Comparison of ENCODE assay signal across 19 mouse cellular contexts in the genomic region with DNA sequence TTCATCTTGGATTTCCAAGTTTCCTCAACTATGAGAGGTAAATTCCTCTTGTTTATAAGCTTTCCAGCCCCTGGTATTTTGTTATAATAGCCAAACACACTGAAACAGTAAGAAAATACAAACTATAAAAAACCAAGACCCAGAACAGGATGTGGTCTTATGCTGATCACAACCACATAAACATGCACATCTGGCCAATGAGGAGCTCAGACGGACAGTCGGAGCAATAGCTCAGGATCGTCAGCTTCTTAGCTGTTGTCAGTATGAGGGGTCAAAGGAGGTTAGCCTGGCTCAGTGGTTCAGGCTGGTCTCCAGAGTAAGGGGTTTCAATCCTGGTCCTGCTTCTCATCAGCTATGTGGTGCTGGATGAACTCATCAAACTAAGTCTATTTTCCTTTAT. TPM values are rescaled to one million over a fixed set of nuclear protein-coding genes. Genes with fewer than 3 reads are reported as not detected.
DNase-seq lines count a peak whose midpoint lies in the region; ATAC-seq lines count a peak whose summit lies in the region.
"Had no signal": no experiment of that assay in that cellular context is flagged by ENCODE, and none has a peak within 500 bp of the region (broad histone marks: within the 10 kb centered on the region; RNA-seq: fewer than 3 reads in every experiment).

No protein-coding gene starts in this region.

- 0 out of 2 replicates have a peak, but pooled peaks cover 3% of the 10 kb centered on the region for H3K9me3 ChIP-seq in megakaryocyte, embryonic 14.5 days
- no peaks in the 10 kb centered on the region for H3K9me3 ChIP-seq in embryonic facial prominence, embryonic 10.5 days
- H3K9me3 ChIP-seq: embryonic facial prominence, embryonic 12.5 days; forebrain, embryonic 13.5 days; forebrain, embryonic 15.5 days had no signal

- no peak for DNase-seq in adrenal gland, postnatal 36 days
- no peak for DNase-seq in embryonic facial prominence, embryonic 10.5 days (ENCODE audit: low spot score)
- DNase-seq: adrenal gland, adult 8-10 months; adrenal gland, postnatal 14 days; cerebellum, adult 11 months; cerebellum, adult 18-20 months; cerebellum, adult 8-10 months; cerebellum, adult 9-11 months; cerebellum, postnatal 14 days; cerebellum, postnatal 36 days; embryo, embryonic 11 days; forebrain, postnatal 0 days had no signal

- no peak for ATAC-seq in megakaryocyte, adult 5-6 weeks (ENCODE audit: poor library complexity, severe bottlenecking)
- peak; percentile 36 for ATAC-seq in activated CD4-positive, CD25-positive, alpha-beta regulatory T cell, adult 4 months
- ATAC-seq: forebrain, embryonic 13.5 days; forebrain, embryonic 15.5 days; forebrain, postnatal 0 days had no signal

- H3K27me3 ChIP-seq in megakaryocyte, embryonic 14.5 days (replicated peaks) = no peaks in the 10 kb centered on the region
- H3K27me3 ChIP-seq in embryonic facial prominence, embryonic 10.5 days (replicated peaks; ENCODE audit: low read depth, poor library complexity, severe bottlenecking) = no peaks in the 10 kb centered on the region
- H3K27me3 ChIP-seq: embryonic facial prominence, embryonic 12.5 days; forebrain, embryonic 13.5 days; forebrain, embryonic 15.5 days had no signal

- no peak overlapping the region for H3K27ac ChIP-seq in embryonic facial prominence, embryonic 10.5 days (replicated peaks)
- H3K27ac ChIP-seq: embryonic facial prominence, embryonic 12.5 days; forebrain, embryonic 13.5 days; forebrain, embryonic 15.5 days had no signal

- H3K36me3 ChIP-seq in megakaryocyte, embryonic 14.5 days (replicated peaks; ENCODE audit: low read length) = peaks cover 95% of the 10 kb centered on the region
- H3K36me3 ChIP-seq in embryonic facial prominence, embryonic 10.5 days (replicated peaks) = peaks cover 97% of the 10 kb centered on the region

- WGBS in embryonic facial prominence, embryonic 10.5 days = 84% methylated on average over 3 of the region's 3 CpGs

- peaks cover 50% of the 10 kb centered on the region for H3K4me1 ChIP-seq in megakaryocyte, embryonic 14.5 days
- H3K4me1 ChIP-seq in embryonic facial prominence, embryonic 10.5 days = no peaks in the 10 kb centered on the region
- H3K4me1 ChIP-seq: embryonic facial prominence, embryonic 12.5 days; forebrain, embryonic 13.5 days; forebrain, embryonic 15.5 days had no signal

- peak overlapping the region; percentile 46 for H3K4me3 ChIP-seq in megakaryocyte, embryonic 14.5 days (replicated peaks)
- no peak overlapping the region for H3K4me3 ChIP-seq in embryonic facial prominence, embryonic 10.5 days
- H3K4me3 ChIP-seq: embryonic facial prominence, embryonic 12.5 days; forebrain, embryonic 13.5 days; forebrain, embryonic 15.5 days had no signal

RNA-seq across cellular contexts. Expression of a gene that starts 36.5 kb away (rescaled TPM):
- not detected in 2 replicates for polyA plus RNA-seq in megakaryocyte, embryonic 14.5 days (2012; ENCODE audit: insufficient read depth, low replicate concordance)
- total RNA-seq in megakaryocyte, adult 5-6 weeks (2015) = not detected in 2 replicates
- not detected in 2 replicates for total RNA-seq in megakaryocyte, adult 5-6 weeks (2017)
- under 1 TPM; 0.15 to 0.31 TPM for polyA plus RNA-seq in activated CD4-positive, CD25-positive, alpha-beta regulatory T cell, adult 4 months (2017; shearing (Covaris generic))
- total RNA-seq in adrenal gland, postnatal 36 days (2021) = under 1 TPM in 1 of 2 experiments, not detected in 1; 0.20 TPM
- 0.19 and 0.57 TPM in 2 replicates for polyA plus RNA-seq in embryonic facial prominence, embryonic 10.5 days (2016; fragmentation: Nextera tagmentation; extraction: Ambion mirVana)
- total RNA-seq: common myeloid progenitor, adult 5-6 weeks had no signal
